Mouse (Mus musculus) G1E (cell line): ENCODE measurements around the gene Tmem18.

ENCODE experiments used
- CTCF ChIP-seq: IDR thresholded peaks from 2 replicates; pipeline ENCODE4 v1.5.1; 2012; ENCODE audit warnings: low read depth, low read length, inconsistent platforms, mixed read lengths
- GATA1 ChIP-seq: IDR thresholded peaks from 2 replicates; pipeline ENCODE4 v1.6.1; 2012; ENCODE audit warnings: borderline replicate concordance, low read length, inconsistent platforms, mixed read lengths

- TF ChIP-seq CTCF (no peak), GATA1 (no peak)
Measured at GRCm38 (mm10) chr12:30634534-30634933, 50.3 kb downstream of the Tmem18 start.
